Mouse (Mus musculus): Measurements from ENCODE around the gene Msi1. TPM values are rescaled to one million over a fixed set of nuclear protein-coding genes. Genes with fewer than 3 reads are reported as not detected.
A peak's percentile ranks its signal among the peaks of the same experiment; 100 is the strongest.
"Not testable (repeated sequence)": the region's sequence is repeated elsewhere in the genome, so short reads cannot be mapped to it uniquely, and the experiment has no call there.

The Msi1 gene
- polyA plus RNA-seq, 1 experiment from 2014 or later, result 52.4 TPM

- no peaks in the 10 kb centered on the region for H3K27me3 ChIP-seq (ENCODE audit: control insufficient read depth, insufficient read depth, low read length)
- ATAC-seq (replicated peaks; ENCODE audit: insufficient number of reproducible peaks, low FRiP score, low TSS enrichment, low read depth) (no peak; the same call in 1 of the 2 replicates), DNase-seq (ENCODE audit: low spot score) (no peak)
- H3K9me3 ChIP-seq (replicated peaks; ENCODE audit: control insufficient read depth, low read length), result no peaks in the 10 kb centered on the region
- peak overlapping the region; percentile 54 for H3K4me2 ChIP-seq (ENCODE audit: low read depth, low read length)
- peak overlapping the region; percentile 78 for H3K9ac ChIP-seq (replicated peaks; ENCODE audit: low read length)
- peak overlapping the region; percentile 23 for H3K4me3 ChIP-seq (ENCODE audit: low read depth, low read length)
- H3K36me3 ChIP-seq (replicated peaks; ENCODE audit: control insufficient read depth, insufficient read depth, low read depth, low read length), result peaks cover 5% of the 10 kb centered on the region
- H3K4me1 ChIP-seq (ENCODE audit: control insufficient read depth, insufficient read depth, low read length), result peaks cover 52% of the 10 kb centered on the region
- H3K27ac ChIP-seq (replicated peaks; ENCODE audit: low read depth, low read length), result peak overlapping the region; percentile 99
- WGBS, result 14% methylated on average over 8 of the region's 8 CpGs
These were observed 6.5 kb downstream of the Msi1 start for GRCm38 (mm10) chr5:115435755-115436379.

GRCm38 (mm10) chr5:115436421-115437124 lies 7.2 kb downstream of the Msi1 start:
- H3K4me3 ChIP-seq (ENCODE audit: low read depth, low read length), result peak overlapping the region; percentile 23
- under 1% methylated on average over 38 of the region's 43 CpGs for WGBS
- H3K27ac ChIP-seq (replicated peaks; ENCODE audit: low read depth, low read length), result peak overlapping the region; percentile 99
- H3K4me1 ChIP-seq (ENCODE audit: control insufficient read depth, insufficient read depth, low read length), result peaks cover 52% of the 10 kb centered on the region
- H3K27me3 ChIP-seq (ENCODE audit: control insufficient read depth, insufficient read depth, low read length), result no peaks in the 10 kb centered on the region
- DNase-seq (ENCODE audit: low spot score) (peak; percentile 97), ATAC-seq (replicated peaks; ENCODE audit: insufficient number of reproducible peaks, low FRiP score, low TSS enrichment, low read depth) (peak; percentile 89)
- peak overlapping the region; percentile 78 for H3K9ac ChIP-seq (replicated peaks; ENCODE audit: low read length)
- peaks cover 5% of the 10 kb centered on the region for H3K36me3 ChIP-seq (replicated peaks; ENCODE audit: control insufficient read depth, insufficient read depth, low read depth, low read length)
- H3K9me3 ChIP-seq (replicated peaks; ENCODE audit: control insufficient read depth, low read length), result no peaks in the 10 kb centered on the region
- H3K4me2 ChIP-seq (ENCODE audit: low read depth, low read length), result peak overlapping the region; percentile 54

GRCm38 (mm10) chr5:115437242-115437944 lies 8.0 kb downstream of the Msi1 start:
- peak overlapping the region; percentile 54 for H3K4me2 ChIP-seq (ENCODE audit: low read depth, low read length)
- H3K9me3 ChIP-seq (replicated peaks; ENCODE audit: control insufficient read depth, low read length), result no peaks in the 10 kb centered on the region
- peak overlapping the region; percentile 99 for H3K27ac ChIP-seq (replicated peaks; ENCODE audit: low read depth, low read length)
- DNase-seq (ENCODE audit: low spot score) (peak; percentile 49), ATAC-seq (replicated peaks; ENCODE audit: insufficient number of reproducible peaks, low FRiP score, low TSS enrichment, low read depth) (peak; percentile 11; the same call in 1 of the 2 replicates)
- peak overlapping the region; percentile 23 for H3K4me3 ChIP-seq (ENCODE audit: low read depth, low read length)
- 28% methylated on average over 7 of the region's 7 CpGs for WGBS
- H3K4me1 ChIP-seq (ENCODE audit: control insufficient read depth, insufficient read depth, low read length), result peaks cover 44% of the 10 kb centered on the region
- peaks cover 9% of the 10 kb centered on the region for H3K36me3 ChIP-seq (replicated peaks; ENCODE audit: control insufficient read depth, insufficient read depth, low read depth, low read length)
- no peaks in the 10 kb centered on the region for H3K27me3 ChIP-seq (ENCODE audit: control insufficient read depth, insufficient read depth, low read length)
- peak overlapping the region; percentile 78 for H3K9ac ChIP-seq (replicated peaks; ENCODE audit: low read length)

- peaks cover 11% of the 10 kb centered on the region for H3K36me3 ChIP-seq (replicated peaks; ENCODE audit: control insufficient read depth, insufficient read depth, low read depth, low read length)
- WGBS, result 4% methylated on average over 2 of the region's 2 CpGs
These were observed 8.5 kb downstream of the Msi1 start for GRCm38 (mm10) chr5:115437945-115438315.

GRCm38 (mm10) chr5:115438667-115439066 lies 9.3 kb downstream of the Msi1 start:
- Histone ChIP-seq H3K4me1 (ENCODE audit: control insufficient read depth, insufficient read depth, low read length) (peaks cover 43% of the 10 kb centered on the region), H3K27ac (replicated peaks; ENCODE audit: low read depth, low read length) (peak overlapping the region; percentile 99), H3K9me3 (replicated peaks; ENCODE audit: control insufficient read depth, low read length) (no peaks in the 10 kb centered on the region), H3K9ac (replicated peaks; ENCODE audit: low read length) (peak overlapping the region; percentile 48), H3K4me3 (ENCODE audit: low read depth, low read length) (no peak overlapping the region), H3K36me3 (replicated peaks; ENCODE audit: control insufficient read depth, insufficient read depth, low read depth, low read length) (peaks cover 16% of the 10 kb centered on the region), H3K4me2 (ENCODE audit: low read depth, low read length) (peak overlapping the region; percentile 34), H3K27me3 (ENCODE audit: control insufficient read depth, insufficient read depth, low read length) (no peaks in the 10 kb centered on the region)
- no peak for ATAC-seq (replicated peaks; ENCODE audit: insufficient number of reproducible peaks, low FRiP score, low TSS enrichment, low read depth)
- 8% methylated on average over 7 of the region's 7 CpGs for WGBS
- DNase-seq (ENCODE audit: low spot score), result no peak

More at GRCm38 (mm10) chr5:115437945-115438315, 8.5 kb downstream of the Msi1 start:
- Histone ChIP-seq H3K4me3 (ENCODE audit: low read depth, low read length) (peak overlapping the region; percentile 12; the same call in 1 of the 2 replicates), H3K4me2 (ENCODE audit: low read depth, low read length) (peak overlapping the region; percentile 29), H3K4me1 (ENCODE audit: control insufficient read depth, insufficient read depth, low read length) (peaks cover 43% of the 10 kb centered on the region), H3K9ac (replicated peaks; ENCODE audit: low read length) (peak overlapping the region; percentile 48), H3K27ac (replicated peaks; ENCODE audit: low read depth, low read length) (peak overlapping the region; percentile 99), H3K27me3 (ENCODE audit: control insufficient read depth, insufficient read depth, low read length) (no peaks in the 10 kb centered on the region), H3K9me3 (replicated peaks; ENCODE audit: control insufficient read depth, low read length) (no peaks in the 10 kb centered on the region)
- ATAC-seq (replicated peaks; ENCODE audit: insufficient number of reproducible peaks, low FRiP score, low TSS enrichment, low read depth) (0 out of 2 replicates have a peak, but pooled peaks have one; percentile 1), DNase-seq (ENCODE audit: low spot score) (peak; percentile 76)

- Histone ChIP-seq H3K4me2 (ENCODE audit: low read depth, low read length) (no peak overlapping the region), H3K4me1 (ENCODE audit: control insufficient read depth, insufficient read depth, low read length) (peaks cover 20% of the 10 kb centered on the region), H3K36me3 (replicated peaks; ENCODE audit: control insufficient read depth, insufficient read depth, low read depth, low read length) (peaks cover 36% of the 10 kb centered on the region), H3K27me3 (ENCODE audit: control insufficient read depth, insufficient read depth, low read length) (no peaks in the 10 kb centered on the region), H3K9me3 (replicated peaks; ENCODE audit: control insufficient read depth, low read length) (no peaks in the 10 kb centered on the region), H3K4me3 (ENCODE audit: low read depth, low read length) (no peak overlapping the region), H3K27ac (replicated peaks; ENCODE audit: low read depth, low read length) (no peak overlapping the region), H3K9ac (replicated peaks; ENCODE audit: low read length) (no peak overlapping the region)
- ATAC-seq (replicated peaks; ENCODE audit: insufficient number of reproducible peaks, low FRiP score, low TSS enrichment, low read depth), result no peak
- WGBS, result 44% methylated on average over 14 of the region's 14 CpGs
- peak; percentile 91 for DNase-seq (ENCODE audit: low spot score)
These were observed 11.9 kb downstream of the Msi1 start for GRCm38 (mm10) chr5:115441205-115441849.

- H3K36me3 ChIP-seq (replicated peaks; ENCODE audit: control insufficient read depth, insufficient read depth, low read depth, low read length), result peaks cover 36% of the 10 kb centered on the region
- not testable (repeated sequence) for H3K4me2 ChIP-seq (ENCODE audit: low read depth, low read length); H3K9ac ChIP-seq (replicated peaks; ENCODE audit: low read length); H3K9me3 ChIP-seq (replicated peaks; ENCODE audit: control insufficient read depth, low read length); DNase-seq (ENCODE audit: low spot score); H3K27me3 ChIP-seq (ENCODE audit: control insufficient read depth, insufficient read depth, low read length); H3K4me3 ChIP-seq (ENCODE audit: low read depth, low read length); ATAC-seq (replicated peaks; ENCODE audit: insufficient number of reproducible peaks, low FRiP score, low TSS enrichment, low read depth); H3K27ac ChIP-seq (replicated peaks; ENCODE audit: low read depth, low read length)
- 75% methylated on average over 5 of the region's 5 CpGs for WGBS
- peaks cover 12% of the 10 kb centered on the region for H3K4me1 ChIP-seq (ENCODE audit: control insufficient read depth, insufficient read depth, low read length)
These were observed 13.3 kb downstream of the Msi1 start for GRCm38 (mm10) chr5:115442663-115443062.
